Mouse (Mus musculus) left cerebral cortex, postnatal 36 days (tissue): ENCODE measurements at regions not wholly inside any gene's neighbourhood (a gene's known extent, or its start where the extent isn't known, plus 50 kb on each side); places are given as distances from the start of the nearest gene placed in this dataset.

Experiments used
- DNase-seq, 2 experiments: peaks; one replicate each; pipeline ENCODE4 v3.0.0; 2021 to 2022; ENCODE audit warnings: low spot score in 2 of 2, mixed read lengths in 1 of 2
- intact Hi-C: fragments of 180-260 bp; cut with DNase I; formaldehyde crosslinking; loops from one replicate; pipeline ENCODE4 v1.15.1; 2025

GRCm38 (mm10) chr12:94421743-94422142, 1270.3 kb upstream of the Flrt2 start:
- no peak for DNase-seq
- intact Hi-C loops: no loop called here

- intact Hi-C loops: no loop called here
- DNase-seq: no peak
Observed at GRCm38 (mm10) chr12:94424340-94424981, 1267.6 kb upstream of the Flrt2 start.

- no peak for DNase-seq
- intact Hi-C loops: no loop called here
Observed at GRCm38 (mm10) chr12:94449517-94449916, 1242.5 kb upstream of the Flrt2 start.

GRCm38 (mm10) chr12:94468027-94468426, 1224.0 kb upstream of the Flrt2 start:
- no peak for DNase-seq
- intact Hi-C loops: no loop called here

- no peak for DNase-seq
- intact Hi-C loops: no loop called here
Observed at GRCm38 (mm10) chr12:94468609-94469008, 1223.4 kb upstream of the Flrt2 start.

- intact Hi-C loops: no loop called here
- DNase-seq: no peak
Observed at GRCm38 (mm10) chr12:94469850-94470249, 1222.2 kb upstream of the Flrt2 start.

GRCm38 (mm10) chr12:94470981-94471380, 1221.0 kb upstream of the Flrt2 start:
- intact Hi-C loops: no loop called here
- no peak for DNase-seq

GRCm38 (mm10) chr12:94488721-94489120, 1203.3 kb upstream of the Flrt2 start:
- no peak for DNase-seq
- intact Hi-C loops: no loop called here

- no peak for DNase-seq
- intact Hi-C loops: no loop called here
Observed at GRCm38 (mm10) chr12:94508099-94508498, 1183.9 kb upstream of the Flrt2 start.

GRCm38 (mm10) chr12:94509855-94510254, 1182.2 kb upstream of the Flrt2 start:
- DNase-seq: peak in 1 of 2 experiments; percentile 6
- intact Hi-C loops: no loop called here

GRCm38 (mm10) chr12:94544706-94545105, 1147.3 kb upstream of the Flrt2 start:
- DNase-seq: no peak
- intact Hi-C loops: no loop called here

- no peak for DNase-seq
- intact Hi-C loops: no loop called here
Observed at GRCm38 (mm10) chr12:94560374-94561194, 1131.4 kb upstream of the Flrt2 start.

GRCm38 (mm10) chr12:94574981-94575380, 1117.0 kb upstream of the Flrt2 start:
- no peak for DNase-seq
- intact Hi-C loops: no loop called here

- no peak for DNase-seq
- intact Hi-C loops: no loop called here
Observed at GRCm38 (mm10) chr12:94580345-94580744, 1111.7 kb upstream of the Flrt2 start.

- DNase-seq: no peak
- intact Hi-C loops: no loop called here
Observed at GRCm38 (mm10) chr12:94584309-94584708, 1107.7 kb upstream of the Flrt2 start.

GRCm38 (mm10) chr12:94587031-94587430, 1105.0 kb upstream of the Flrt2 start:
- intact Hi-C loops: no loop called here

GRCm38 (mm10) chr12:94588599-94588998, 1103.4 kb upstream of the Flrt2 start:
- DNase-seq: no peak
- intact Hi-C loops: no loop called here

More at GRCm38 (mm10) chr12:94587031-94587430, 1105.0 kb upstream of the Flrt2 start:
- no peak for DNase-seq

- DNase-seq: no peak
- intact Hi-C loops: no loop called here
Observed at GRCm38 (mm10) chr12:94589033-94589432, 1103.0 kb upstream of the Flrt2 start.

GRCm38 (mm10) chr12:94605566-94605965, 1086.5 kb upstream of the Flrt2 start:
- intact Hi-C loops: no loop called here
- DNase-seq: peak in 1 of 2 experiments; percentile 4

GRCm38 (mm10) chr12:94636555-94636954, 1055.5 kb upstream of the Flrt2 start:
- intact Hi-C loops: no loop called here
- no peak for DNase-seq

GRCm38 (mm10) chr12:94640153-94640552, 1051.9 kb upstream of the Flrt2 start:
- DNase-seq: no peak
- intact Hi-C loops: no loop called here
